Mouse (Mus musculus) liver, embryonic 14.5 days (tissue): ENCODE data around the gene Lin7a.

Experiments used
- CTCF ChIP-seq: IDR thresholded peaks from 2 replicates; pipeline ENCODE4 v1.5.1; 2016; ENCODE audit warnings: antibody characterized with exemption, low read depth, control low read depth
- EP300 ChIP-seq: IDR thresholded peaks from 2 replicates; pipeline ENCODE4 v1.6.1; 2016; ENCODE audit warnings: antibody characterized with exemption, low read depth

GRCm38 (mm10) chr10:107359296-107359695, 87.8 kb downstream of the Lin7a start:
- TF ChIP-seq EP300 (no peak), CTCF (no peak)
